Mouse (Mus musculus) cortical plate, adult 2 months (tissue): Measurements from ENCODE around the gene Nfkbil1. TPM values are rescaled to one million over a fixed set of nuclear protein-coding genes. Genes with fewer than 3 reads are reported as not detected.
A peak's percentile ranks its signal among the peaks of the same experiment; 100 is the strongest.

ENCODE experiments used
- H3K27ac ChIP-seq: fragments of 200-500 bp; 2 replicates; pipeline ENCODE4 v1.5.1; 2012; ENCODE audit warnings: low read length, control low read depth, inconsistent platforms; ENCODE audit not compliant: insufficient read depth
- H3K4me1 ChIP-seq: fragments of 200-500 bp; 2 replicates; pipeline ENCODE4 v1.6.1; 2011; ENCODE audit warnings: low read length; ENCODE audit not compliant: control insufficient read depth, insufficient read depth
- H3K4me3 ChIP-seq: fragments of 200-500 bp; 2 replicates; pipeline ENCODE4 v1.5.1; 2011; ENCODE audit warnings: mild to moderate bottlenecking, low read length, control low read depth; ENCODE audit not compliant: insufficient read depth
- CTCF ChIP-seq: fragments of 200-500 bp; IDR thresholded peaks from 2 replicates; pipeline ENCODE4 v1.5.1; 2011; ENCODE audit warnings: mild to moderate bottlenecking, control low read depth, low read length; ENCODE audit not compliant: insufficient read depth; ENCODE audit errors: extremely low read depth
- POLR2A ChIP-seq: fragments of 200-500 bp; IDR thresholded peaks from 2 replicates; pipeline ENCODE4 v1.6.1; 2011; ENCODE audit warnings: mild to moderate bottlenecking, low read length, control low read depth; ENCODE audit not compliant: insufficient read depth; ENCODE audit errors: extremely low read depth
- polyA plus RNA-seq: library from polyadenylated mRNA; depleted of rRNA; stranded (reverse); fragments of >200 nt; gene quantifications from 2 replicates; pipeline ENCODE4 v1.2.3, GENCODE M21; 2012

Gene Nfkbil1
- polyA plus RNA-seq, 1 experiment, result 12.2 TPM

DNA sequence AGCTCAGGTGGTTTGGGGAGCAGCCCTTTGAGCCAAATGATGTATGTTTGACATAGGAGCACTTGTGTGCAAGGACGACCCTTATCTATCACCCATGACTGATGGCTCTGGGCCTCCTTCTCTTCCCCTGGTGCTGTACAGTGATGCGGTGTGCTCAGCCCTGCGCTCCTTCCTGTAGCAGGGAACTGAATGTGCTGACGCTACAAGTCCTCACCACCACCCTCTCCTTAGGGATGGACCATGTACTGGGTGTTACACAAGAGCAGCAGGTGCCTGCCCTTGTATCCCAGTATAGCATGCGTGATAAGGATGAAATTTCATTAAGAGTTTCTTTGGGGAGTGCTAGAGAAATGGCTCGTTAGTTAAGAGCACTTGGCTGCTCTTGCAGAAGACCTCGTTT, 11.6 kb upstream of the Nfkbil1 start:
- Histone ChIP-seq H3K4me3 (no peak overlapping the region), H3K27ac (no peak overlapping the region), H3K4me1 (peaks cover 6% of the 10 kb centered on the region; the same call in 1 of the 2 replicates)
- no peak for TF ChIP-seq POLR2A
- no peak for TF ChIP-seq CTCF

DNA sequence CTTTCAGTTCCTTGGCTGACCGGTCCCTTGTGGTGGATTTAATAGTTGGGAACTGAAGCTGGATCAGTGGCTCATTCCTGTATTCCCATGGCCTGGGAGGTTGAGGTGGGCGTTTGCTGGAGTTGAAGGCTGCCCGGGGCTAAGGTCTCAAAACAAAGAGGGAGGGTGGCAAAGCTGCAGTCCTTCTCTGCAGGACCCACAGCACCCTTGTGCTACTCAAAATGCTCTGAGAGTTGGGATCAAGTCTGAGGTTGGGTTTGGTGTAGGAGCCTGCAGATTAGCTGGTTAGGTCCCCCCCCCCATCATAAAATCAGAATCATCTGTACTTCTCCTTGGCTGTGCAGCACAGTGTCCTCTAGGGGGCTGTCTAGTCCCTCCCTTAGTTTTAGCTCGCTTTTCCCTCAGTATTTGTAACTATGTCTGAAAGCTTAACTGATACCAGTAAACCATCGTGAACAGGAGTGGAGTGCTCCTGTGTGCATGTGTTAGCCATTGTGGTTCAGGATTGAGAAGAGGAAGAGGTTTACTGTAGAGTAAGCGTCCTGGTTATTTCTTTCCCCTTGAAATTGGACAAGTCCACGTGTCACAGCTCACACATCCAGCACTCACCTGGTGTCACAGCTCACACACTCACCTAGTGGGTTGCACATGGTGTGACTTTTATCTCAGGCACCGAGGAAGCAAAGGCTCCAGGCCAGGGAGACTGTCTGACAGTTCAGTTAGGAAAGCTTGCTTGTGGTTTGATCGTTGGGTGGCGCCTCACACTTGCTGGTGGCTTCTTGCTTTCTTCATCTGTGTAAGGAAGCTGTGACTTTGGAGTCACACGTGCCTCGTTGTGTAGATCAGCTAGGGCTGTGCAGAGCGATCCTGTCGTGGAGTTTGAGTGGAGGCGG, 10.4 kb upstream of the Nfkbil1 start:
- peaks cover 7% of the 10 kb centered on the region; the same call in 1 of the 2 replicates for H3K4me1 ChIP-seq
- TF ChIP-seq CTCF (peak; percentile 41), POLR2A (no peak)
- H3K4me3 ChIP-seq, result no peak overlapping the region
- H3K27ac ChIP-seq, result no peak overlapping the region

DNA sequence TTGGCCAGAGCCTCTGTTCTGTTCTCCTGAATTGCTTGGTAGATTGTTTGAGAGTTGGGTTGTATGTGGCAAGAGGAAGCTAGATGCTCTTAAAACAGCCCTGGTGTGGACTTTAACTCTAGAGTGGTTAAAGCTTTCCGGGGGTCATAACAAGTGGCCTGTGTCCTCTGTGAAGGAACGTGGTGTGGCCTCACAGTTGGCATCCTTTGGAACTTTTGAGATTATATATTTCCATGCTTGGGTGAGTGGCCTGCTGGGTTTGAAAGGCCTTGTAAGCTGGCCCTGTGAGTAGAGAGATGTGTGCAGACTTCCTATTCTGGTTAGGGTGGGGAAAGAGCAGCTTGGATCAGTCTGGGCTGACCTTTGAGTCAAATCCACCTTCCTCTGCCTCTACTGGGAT, 9.4 kb upstream of the Nfkbil1 start:
- no peak overlapping the region for H3K4me3 ChIP-seq
- peaks cover 12% of the 10 kb centered on the region; the same call in 1 of the 2 replicates for H3K4me1 ChIP-seq
- no peak overlapping the region for H3K27ac ChIP-seq
- TF ChIP-seq CTCF (no peak), POLR2A (no peak)

DNA sequence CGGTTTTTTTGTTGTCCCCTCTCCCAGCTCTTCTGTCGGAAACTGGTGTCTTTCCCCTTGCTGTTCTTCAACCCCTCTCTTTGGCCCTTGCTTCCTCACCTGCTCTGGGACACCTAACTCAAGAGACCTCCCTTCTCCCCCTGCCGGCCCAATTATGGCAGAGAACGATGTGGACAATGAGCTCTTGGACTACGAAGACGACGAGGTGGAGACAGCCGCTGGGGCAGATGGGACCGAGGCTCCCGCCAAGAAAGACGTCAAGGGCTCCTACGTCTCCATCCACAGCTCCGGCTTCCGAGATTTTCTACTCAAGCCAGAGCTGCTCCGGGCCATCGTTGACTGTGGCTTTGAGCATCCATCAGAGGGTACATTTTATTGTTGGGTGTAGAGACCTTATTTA, 7.5 kb upstream of the Nfkbil1 start:
- no peak for TF ChIP-seq POLR2A
- no peak for TF ChIP-seq CTCF
- H3K27ac ChIP-seq, result peak overlapping the region; percentile 94
- peak overlapping the region; percentile 94 for H3K4me3 ChIP-seq
- H3K4me1 ChIP-seq, result peaks cover 12% of the 10 kb centered on the region; the same call in 1 of the 2 replicates

DNA sequence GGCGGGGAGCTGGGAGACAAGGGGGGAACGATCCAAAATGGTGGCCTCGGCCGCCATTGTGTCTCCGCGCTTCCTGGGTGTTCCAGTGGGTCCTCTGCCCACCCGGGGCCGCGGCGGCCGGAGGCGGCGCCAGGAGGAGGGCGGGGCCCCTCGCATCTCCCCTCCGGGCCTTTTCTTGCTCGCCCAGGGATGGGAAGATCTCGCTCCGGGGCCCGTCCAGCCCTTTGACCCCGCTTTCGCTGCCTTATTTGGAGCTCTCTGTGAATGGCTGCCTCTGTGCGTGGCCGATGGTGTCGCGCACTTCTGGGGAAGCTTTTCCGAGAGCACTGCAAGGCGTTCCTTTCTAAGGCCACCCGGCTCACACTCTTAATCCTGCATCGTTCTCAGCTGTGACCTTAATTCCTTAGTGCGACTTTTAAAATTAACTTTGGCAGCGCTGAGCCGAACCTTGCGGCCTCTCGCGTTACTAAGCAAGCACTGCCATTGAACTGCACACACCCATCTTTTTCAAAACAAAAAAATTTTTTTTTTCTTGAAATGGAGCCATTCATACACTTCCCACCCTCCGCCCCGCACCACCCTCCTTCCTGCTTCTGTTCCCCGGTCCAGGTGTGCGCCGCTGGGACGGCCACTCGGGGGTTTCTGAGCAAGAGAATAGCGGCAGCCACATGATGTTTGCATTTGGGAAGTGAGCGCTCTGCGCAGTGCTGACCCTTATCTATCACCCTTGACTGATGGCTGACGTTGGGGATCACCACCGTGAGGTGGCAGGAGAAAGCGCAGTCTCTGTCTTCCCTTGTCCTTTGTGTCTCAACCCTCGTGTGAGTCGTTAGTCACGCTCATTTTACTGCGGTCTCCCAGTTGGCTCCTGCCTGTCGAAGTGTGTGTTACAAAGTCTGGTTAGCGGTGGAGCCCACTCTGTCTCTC, 6.7 kb upstream of the Nfkbil1 start:
- TF ChIP-seq CTCF, result no peak
- peak; percentile 56; the same call in 1 of the 2 replicates for TF ChIP-seq POLR2A
- peak overlapping the region; percentile 94 for H3K4me3 ChIP-seq
- peak overlapping the region; percentile 94 for H3K27ac ChIP-seq
- H3K4me1 ChIP-seq, result peaks cover 12% of the 10 kb centered on the region; the same call in 1 of the 2 replicates

DNA sequence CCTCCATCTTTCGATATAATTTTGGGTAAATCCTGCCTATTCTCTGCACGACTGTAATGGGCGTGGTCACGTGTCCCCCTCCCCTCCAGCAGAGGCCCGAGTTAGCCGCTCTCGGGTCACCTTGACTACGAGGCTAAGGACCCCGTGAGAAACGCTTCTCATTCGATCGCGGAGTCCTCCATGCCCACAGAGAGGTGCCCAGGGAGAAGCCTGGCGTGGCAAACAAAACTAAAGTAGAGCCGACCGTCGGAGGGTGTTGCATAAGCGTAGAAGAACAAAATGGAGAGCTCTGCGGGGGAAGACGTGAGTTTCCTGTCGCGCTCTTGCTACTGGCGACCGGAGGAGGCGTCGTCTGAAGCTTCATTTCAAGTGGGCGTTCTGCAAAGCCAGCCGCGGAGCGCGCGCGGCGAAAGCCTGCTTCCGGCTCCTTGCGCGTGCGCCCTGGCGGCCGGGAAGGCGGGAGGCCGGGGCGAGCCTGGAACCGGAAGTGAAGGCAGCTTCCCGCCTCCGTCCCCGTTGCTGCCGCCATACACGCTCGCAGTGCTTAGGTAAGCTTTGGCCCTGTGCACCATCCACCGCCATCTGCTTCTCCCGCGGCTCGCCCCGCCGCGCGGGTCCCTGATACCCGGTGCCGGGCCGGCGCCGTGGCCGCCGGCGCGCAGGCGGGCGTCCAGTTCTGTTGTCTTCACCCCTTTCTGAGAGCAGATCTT, 5.9 kb upstream of the Nfkbil1 start, which contains the start of gene Ddx39b:
Gene Ddx39b (plus strand): TSS at position 442 of the 710 bp plus-strand sequence.
- Histone ChIP-seq H3K4me1 (peaks cover 12% of the 10 kb centered on the region; the same call in 1 of the 2 replicates), H3K4me3 (peak within 1 kb of the TSS; percentile 94), H3K27ac (peak within 1 kb of the TSS; percentile 95)
- no peak for TF ChIP-seq CTCF
- peak; percentile 85 for TF ChIP-seq POLR2A

DNA sequence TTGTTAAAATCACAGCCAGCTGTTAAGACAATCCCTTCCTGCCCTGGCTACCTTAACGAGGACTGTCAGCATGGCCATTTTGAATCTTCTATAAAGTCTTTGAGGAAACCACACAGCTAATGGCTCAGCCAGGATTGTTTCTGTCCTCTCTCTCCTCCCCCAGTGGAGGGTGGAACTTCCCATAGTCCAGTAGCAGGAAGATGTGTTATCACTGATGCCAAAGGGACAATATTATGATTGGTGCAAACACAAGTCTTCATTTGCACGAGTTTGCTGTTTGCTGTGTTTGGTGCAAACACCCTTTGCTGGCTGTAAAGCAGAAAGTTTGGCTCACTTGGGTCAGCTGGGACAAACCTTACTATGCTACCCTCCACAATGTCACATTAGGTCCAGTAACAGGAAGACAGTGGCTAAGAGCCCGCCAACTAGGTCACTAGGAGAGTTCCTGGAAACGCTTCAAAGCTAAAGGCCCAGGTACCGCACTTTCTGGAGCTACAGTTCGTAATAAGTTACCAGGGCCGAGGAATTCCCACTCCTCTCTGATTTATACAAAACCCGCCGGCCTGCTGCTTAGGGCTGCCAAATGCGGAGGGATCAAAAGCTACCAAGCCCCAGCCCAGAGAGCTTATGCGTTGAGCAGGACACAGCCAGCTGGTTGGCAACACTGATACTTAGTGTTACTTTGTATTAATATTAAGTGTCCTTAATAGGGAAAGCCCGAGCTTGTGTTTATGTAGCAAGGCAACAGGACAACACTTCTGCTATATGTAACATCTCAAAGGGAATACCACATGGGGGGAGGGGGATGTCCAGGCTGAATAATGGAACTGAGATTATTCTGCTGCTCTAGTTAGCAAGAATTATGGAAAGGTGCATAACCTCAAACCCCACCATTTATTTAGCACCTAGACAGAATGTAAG, 5.1 kb upstream of the Nfkbil1 start:
- Histone ChIP-seq H3K4me1 (peaks cover 12% of the 10 kb centered on the region; the same call in 1 of the 2 replicates), H3K4me3 (peak overlapping the region; percentile 94; the same call in 1 of the 2 replicates), H3K27ac (peak overlapping the region; percentile 95)
- TF ChIP-seq CTCF (no peak), POLR2A (no peak)

DNA sequence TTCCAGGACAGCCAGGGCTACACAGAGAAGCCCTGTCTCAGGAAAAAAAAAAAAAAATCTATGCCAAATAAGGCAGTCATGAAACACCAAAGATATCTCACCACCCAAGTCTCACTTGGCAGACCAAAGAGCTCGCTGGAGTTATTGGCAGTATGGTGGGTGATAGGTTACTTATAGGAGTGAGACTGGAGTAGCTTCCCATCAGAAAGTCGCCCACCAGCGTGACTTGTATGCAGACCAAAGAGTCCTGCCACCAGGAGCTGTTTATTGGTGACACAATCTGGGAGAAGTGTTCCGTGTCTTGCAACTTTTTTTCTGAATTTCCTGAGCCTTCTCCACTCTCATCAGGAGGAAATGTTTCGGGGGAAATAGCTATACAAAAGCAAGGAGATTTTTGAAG, 4.1 kb upstream of the Nfkbil1 start:
- Histone ChIP-seq H3K4me1 (peaks cover 12% of the 10 kb centered on the region; the same call in 1 of the 2 replicates), H3K4me3 (no peak overlapping the region), H3K27ac (no peak overlapping the region)
- TF ChIP-seq CTCF (no peak), POLR2A (no peak)
